Mouse (Mus musculus): ENCODE measurements around the gene Hus1. TPM values are rescaled to one million over a fixed set of nuclear protein-coding genes. Genes with fewer than 3 reads are reported as not detected.
A peak's percentile ranks its signal among the peaks of the same experiment; 100 is the strongest.

Gene Hus1
- total RNA-seq, 2 experiments from 2014 or later, result 6.5 to 6.9 TPM

- intact Hi-C loops (cut with DNase I; ENCODE audit: low total_unique reads), result no loop called here
- DNase-seq, result no peak
Observed at GRCm38 (mm10) chr11:8986058-8986457, 24.9 kb downstream of the Hus1 start.

GRCm38 (mm10) chr11:8983237-8983861 is 27.6 kb downstream of the Hus1 start:
- intact Hi-C loops (cut with DNase I; ENCODE audit: low total_unique reads), result loop anchor here (2.0 kb wide), 1 partner anchor 153 kb away; no protein-coding TSS in a partner anchor
- DNase-seq, result peak; percentile 67

- intact Hi-C loops (cut with DNase I; ENCODE audit: low total_unique reads), result no loop called here
- DNase-seq, result no peak
Observed at GRCm38 (mm10) chr11:8978154-8978553, 32.8 kb downstream of the Hus1 start.

GRCm38 (mm10) chr11:8973166-8973565 is 37.8 kb downstream of the Hus1 start, which contains the start of gene Pkd1l1:
Pkd1l1 (minus strand) TSS chr11:8973266.
- DNase-seq, result no peak
- intact Hi-C loops (cut with DNase I; ENCODE audit: low total_unique reads), result no loop called here

GRCm38 (mm10) chr11:8972093-8972492 is 38.9 kb downstream of the Hus1 start:
- intact Hi-C loops (cut with DNase I; ENCODE audit: low total_unique reads), result no loop called here

GRCm38 (mm10) chr11:8970509-8970908 is 40.5 kb downstream of the Hus1 start:
- no peak for DNase-seq
- intact Hi-C loops (cut with DNase I; ENCODE audit: low total_unique reads), result no loop called here

More at GRCm38 (mm10) chr11:8972093-8972492, 38.9 kb downstream of the Hus1 start:
- DNase-seq, result no peak

- no peak for DNase-seq
Observed at GRCm38 (mm10) chr11:8968094-8968493, 42.9 kb downstream of the Hus1 start.

GRCm38 (mm10) chr11:8958572-8958971 is 52.4 kb downstream of the Hus1 start:
- DNase-seq, result no peak
- intact Hi-C loops (cut with DNase I; ENCODE audit: low total_unique reads), result loop anchor here (10.0 kb wide), 1 partner anchor 424 kb away; no protein-coding TSS in a partner anchor

More at GRCm38 (mm10) chr11:8968094-8968493, 42.9 kb downstream of the Hus1 start:
- intact Hi-C loops (cut with DNase I; ENCODE audit: low total_unique reads), result no loop called here

GRCm38 (mm10) chr11:8958108-8958507 is 52.9 kb downstream of the Hus1 start:
- no peak for DNase-seq
- intact Hi-C loops (cut with DNase I; ENCODE audit: low total_unique reads), result loop anchor here (10.0 kb wide), 1 partner anchor 423 kb away; no protein-coding TSS in a partner anchor

- DNase-seq, result no peak
- intact Hi-C loops (cut with DNase I; ENCODE audit: low total_unique reads), result loop anchor here (10.0 kb wide), 1 partner anchor 422 kb away; no protein-coding TSS in a partner anchor
Observed at GRCm38 (mm10) chr11:8957023-8957422, 54.0 kb downstream of the Hus1 start.

- intact Hi-C loops (cut with DNase I; ENCODE audit: low total_unique reads), result loop anchor here (10.0 kb wide), 1 partner anchor 421 kb away; no protein-coding TSS in a partner anchor
- DNase-seq, result peak; percentile 15
Observed at GRCm38 (mm10) chr11:8955678-8956077, 55.3 kb downstream of the Hus1 start.

GRCm38 (mm10) chr11:8949765-8950430 is 61.1 kb downstream of the Hus1 start:
- intact Hi-C loops (cut with DNase I; ENCODE audit: low total_unique reads), result loop anchor here (10.0 kb wide), 1 partner anchor 415 kb away; no protein-coding TSS in a partner anchor
- DNase-seq, result no peak

- no peak for DNase-seq
- intact Hi-C loops (cut with DNase I; ENCODE audit: low total_unique reads), result no loop called here
Observed at GRCm38 (mm10) chr11:8948871-8949270, 62.1 kb downstream of the Hus1 start.

- intact Hi-C loops (cut with DNase I; ENCODE audit: low total_unique reads), result no loop called here
- no peak for DNase-seq
Observed at GRCm38 (mm10) chr11:8944114-8944513, 66.9 kb downstream of the Hus1 start.

Other genes starting within 250 kb of the Hus1 start
- not detected for gene Pkd1l1, start 37.9 kb downstream of the Hus1 start, total RNA-seq (2021)
- gene Gm11992, start 37.4 kb upstream of the Hus1 start, total RNA-seq (2021), result not detected
- gene Sun3, start 37.8 kb upstream of the Hus1 start, total RNA-seq (2021), result not detected
- gene Upp1, start 106.9 kb upstream of the Hus1 start, total RNA-seq (2021), result 1 to 10 TPM; 1.1 to 1.3 TPM
- not detected for gene Abca13, start 180.8 kb upstream of the Hus1 start, total RNA-seq (2021)